Mouse (Mus musculus) thymus, adult 2 months (tissue): ENCODE results near the gene Nos1.

Source experiments
- CTCF ChIP-seq: fragments of 200-500 bp; IDR thresholded peaks from 2 replicates; pipeline ENCODE4 v1.5.1; 2012; ENCODE audit warnings: mild to moderate bottlenecking, control low read depth, low read length, moderate library complexity, borderline replicate concordance; ENCODE audit not compliant: control insufficient read depth, poor library complexity, insufficient read depth; ENCODE audit errors: extremely low read depth
- POLR2A ChIP-seq: fragments of 200-500 bp; IDR thresholded peaks from 2 replicates; pipeline ENCODE4 v1.6.1; 2012; ENCODE audit warnings: mild to moderate bottlenecking, low read length, control low read depth, moderate library complexity; ENCODE audit not compliant: control insufficient read depth, poor library complexity, insufficient read depth; ENCODE audit errors: extremely low read depth

DNA sequence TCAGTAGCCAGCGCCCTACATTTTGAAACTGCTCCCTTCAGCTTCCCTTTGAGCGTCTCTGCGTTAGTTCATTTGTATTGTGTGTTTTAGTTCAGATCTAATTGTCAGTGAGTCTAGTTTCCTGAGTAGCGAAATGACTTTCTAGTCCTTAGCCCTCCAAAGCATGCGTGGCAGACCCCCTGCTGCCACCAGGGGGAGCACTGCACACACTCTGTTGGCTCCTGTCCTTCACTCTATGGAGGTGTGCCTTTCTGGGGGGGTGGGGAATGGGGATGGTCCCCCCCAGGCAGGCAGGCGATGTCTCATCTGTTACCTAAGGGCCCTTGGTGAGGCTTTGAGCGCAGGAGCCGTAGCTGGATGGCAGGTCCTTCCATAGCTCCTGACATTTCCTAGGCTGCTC is 223.8 kb downstream of the Nos1 start:
- peak; percentile 95 for TF ChIP-seq CTCF
- TF ChIP-seq POLR2A: no peak
